Mouse (Mus musculus) midbrain, embryonic 15.5 days (tissue): ENCODE results near the gene Mtrr. TPM values are rescaled to one million over a fixed set of nuclear protein-coding genes. Genes with fewer than 3 reads are reported as not detected.

Experiments used
- polyA plus RNA-seq: library from polyadenylated mRNA; unstranded; fragments of >200 nt; fragmentation: Nextera tagmentation; extraction: Ambion mirVana; gene quantifications from 2 replicates; pipeline ENCODE4 v1.2.1, GENCODE M21; 2015

The Mtrr gene
- polyA plus RNA-seq, 1 experiment from 2014 or later, result 14.4 TPM

Other genes starting within 250 kb of the Mtrr start
- 22.8 and 23.8 TPM in 2 replicates for gene Fastkd3, start 85 bp upstream of the Mtrr start, polyA plus RNA-seq
- gene 1700001L19Rik, start 15.3 kb upstream of the Mtrr start, polyA plus RNA-seq, result 9.6 and 9.8 TPM in 2 replicates